Mouse (Mus musculus) liver, embryonic 14.5 days (tissue): ENCODE results near the gene Mospd2. TPM values are rescaled to one million over a fixed set of nuclear protein-coding genes. Genes with fewer than 3 reads are reported as not detected.

Experiments
- ATAC-seq: fragments of 200-750 bp; cut with Nextera tagmentation; 2 replicates; pipeline ENCODE4 v1.8.0; 2017; ENCODE audit warnings: moderate number of reproducible peaks, mild to moderate bottlenecking, moderate library complexity; ENCODE audit not compliant: insufficient read depth
- DNase-seq, 3 experiments: peaks; one replicate each; pipeline ENCODE4 v3.0.0-alpha.2; 2012 to 2013; ENCODE audit warnings: low read depth in 3 of 3, low spot score in 3 of 3
- H3K27ac ChIP-seq: fragments of 300-500 bp; sonication (generic); 2 replicates; pipeline ENCODE4 v1.5.1; 2014; ENCODE audit warnings: moderate library complexity, mild to moderate bottlenecking, control low read depth, inconsistent platforms
- H3K27me3 ChIP-seq: fragments of 300-500 bp; sonication (generic); 2 replicates; pipeline ENCODE4 v1.6.1; 2014; ENCODE audit warnings: mild to moderate bottlenecking, low read length, moderate library complexity; ENCODE audit not compliant: control insufficient read depth, insufficient read depth
- H3K36me3 ChIP-seq: fragments of 300-500 bp; sonication (generic); replicated peaks from 2 replicates; pipeline ENCODE4 v1.6.1; 2014; ENCODE audit warnings: low read depth; ENCODE audit not compliant: control insufficient read depth, insufficient read depth
- H3K4me1 ChIP-seq, 2 experiments: fragments of 200-500 bp in 1 of 2; fragments of 300-500 bp in 1 of 2; sonication (generic) in 1 of 2; replicated peaks; 2 replicates each; pipeline ENCODE4 v1.6.1; 2012 to 2014; ENCODE audit warnings: antibody characterized with exemption in 1 of 2, inconsistent platforms in 1 of 2, low read length in 1 of 2; ENCODE audit not compliant: control insufficient read depth in 2 of 2, insufficient read depth in 2 of 2
- H3K4me2 ChIP-seq: fragments of 300-500 bp; sonication (generic); 2 replicates; pipeline ENCODE4 v1.6.1; 2014; ENCODE audit warnings: low read depth, mild to moderate bottlenecking, control low read depth, moderate library complexity
- H3K4me3 ChIP-seq, 2 experiments: fragments of 200-500 bp in 1 of 2; fragments of 300-500 bp in 1 of 2; sonication (generic) in 1 of 2; 2 replicates each; pipeline ENCODE4 v1.5.1; 2012 to 2014; ENCODE audit warnings: low read depth in 2 of 2, low read length in 2 of 2, mild to moderate bottlenecking in 2 of 2, control low read depth in 1 of 2, inconsistent platforms in 1 of 2, moderate library complexity in 1 of 2; ENCODE audit not compliant: insufficient read depth in 1 of 2
- H3K9ac ChIP-seq: fragments of 300-500 bp; sonication (generic); replicated peaks from 2 replicates; pipeline ENCODE4 v1.6.1; 2014; ENCODE audit warnings: mild to moderate bottlenecking, control low read depth, moderate library complexity
- H3K9me3 ChIP-seq: fragments of 300-500 bp; sonication (generic); 2 replicates; pipeline ENCODE4 v1.6.1; 2016; ENCODE audit warnings: low read length, mixed read lengths; ENCODE audit not compliant: control insufficient read depth
- CTCF ChIP-seq: IDR thresholded peaks from 2 replicates; pipeline ENCODE4 v1.5.1; 2016; ENCODE audit warnings: antibody characterized with exemption, low read depth, control low read depth
- EP300 ChIP-seq: IDR thresholded peaks from 2 replicates; pipeline ENCODE4 v1.6.1; 2016; ENCODE audit warnings: antibody characterized with exemption, low read depth
- WGBS: fragments of 180-500 bp; shearing (Covaris S2); extraction: QIAGEN DNeasy Blood & Tissue Kit; methylation state at CpG from one replicate; pipeline ENCODE4 v1.1.7; 2014; ENCODE audit not compliant: insufficient replicate concordance; 5-methylcytosine and 5-hydroxymethylcytosine counted together
- polyA plus RNA-seq, 2 experiments: library from polyadenylated mRNA; depleted of rRNA in 1 of 2; stranded (reverse) in 1 of 2; unstranded in 1 of 2; fragments of >200 nt; fragmentation: Nextera tagmentation in 1 of 2; extraction: Ambion mirVana in 1 of 2; gene quantifications; 2 replicates each; pipeline versions ENCODE4 v1.2.1 to v1.2.3; 2012 to 2014

Gene Mospd2
- polyA plus RNA-seq (2012; rRNA removed) (3.5 and 5.7 TPM in 2 replicates), polyA plus RNA-seq (2014; fragmentation: Nextera tagmentation; extraction: Ambion mirVana) (6.4 and 6.6 TPM in 2 replicates)

GRCm38 (mm10) chrX:164980193-164980775 lies at the start of gene Mospd2, which contains the start of gene Fancb:
Gene Mospd2, minus strand, starts transcription at chrX:164980375.
Gene Fancb, plus strand, starts transcription at chrX:164980592.
- Histone ChIP-seq H3K27me3 (no peaks in the 10 kb centered on the region), H3K4me1 (peaks cover 0 to 6% of the 10 kb centered on the region in 2 experiments; a peak in 2 of 4 replicates), H3K9ac (peak within 1 kb of the TSS; percentile 61), H3K9me3 (no peaks in the 10 kb centered on the region), H3K36me3 (no peaks in the 10 kb centered on the region), H3K27ac (peak within 1 kb of the TSS; percentile 50), H3K4me3 (peak within 1 kb of the TSS; percentile 65 to 92), H3K4me2 (peak within 1 kb of the TSS; percentile 72)
- 4% methylated on average over 26 of the region's 26 CpGs for WGBS
- no peak for TF ChIP-seq EP300
- ATAC-seq (peak; percentile 99), DNase-seq (peak; percentile 80 to 84 (median 81))

- Histone ChIP-seq H3K27ac (no peak within 1 kb of the TSS), H3K9ac (no peak within 1 kb of the TSS), H3K27me3 (no peaks in the 10 kb centered on the region), H3K4me2 (no peak within 1 kb of the TSS), H3K4me1 (no peaks in the 10 kb centered on the region), H3K4me3 (no peak within 1 kb of the TSS), H3K9me3 (no peaks in the 10 kb centered on the region), H3K36me3 (no peaks in the 10 kb centered on the region)
- ATAC-seq, result no peak
- no peak for DNase-seq
- TF ChIP-seq CTCF (no peak), EP300 (no peak)
Observed at GRCm38 (mm10) chrX:165004779-165005324, 24.7 kb upstream of the Mospd2 start, which contains the start of gene Gm17604. Gene Gm17604, minus strand, starts transcription at chrX:165004829.

GRCm38 (mm10) chrX:165003141-165003540 lies 23.0 kb upstream of the Mospd2 start:
- H3K4me3 ChIP-seq, result no peak overlapping the region
- no peak overlapping the region for H3K27ac ChIP-seq
- DNase-seq, result no peak
- no peak overlapping the region for H3K9ac ChIP-seq
- no peak for ATAC-seq
- no peaks in the 10 kb centered on the region for H3K36me3 ChIP-seq
- H3K4me2 ChIP-seq, result no peak overlapping the region
- H3K9me3 ChIP-seq, result no peaks in the 10 kb centered on the region
- H3K27me3 ChIP-seq, result no peaks in the 10 kb centered on the region
- WGBS, result 32% methylated on average over 4 of the region's 4 CpGs
- TF ChIP-seq CTCF (no peak), EP300 (no peak)
- no peaks in the 10 kb centered on the region for H3K4me1 ChIP-seq

- H3K36me3 ChIP-seq, result no peaks in the 10 kb centered on the region
- peak overlapping the region; percentile 72; the same call in 1 of the 2 replicates for H3K4me2 ChIP-seq
- no peak overlapping the region for H3K9ac ChIP-seq
- H3K4me3 ChIP-seq, result no peak overlapping the region
- DNase-seq (no peak), ATAC-seq (no peak)
- H3K9me3 ChIP-seq, result no peaks in the 10 kb centered on the region
- WGBS, result 90% methylated on average over 2 of the region's 2 CpGs
- no peak for TF ChIP-seq EP300
- no peak overlapping the region for H3K27ac ChIP-seq
- H3K4me1 ChIP-seq, result peaks cover 0 to 6% of the 10 kb centered on the region in 2 experiments; a peak in 2 of 4 replicates
- no peaks in the 10 kb centered on the region for H3K27me3 ChIP-seq
Observed at GRCm38 (mm10) chrX:164978866-164979265, 1.3 kb downstream of the Mospd2 start.

GRCm38 (mm10) chrX:164971206-164971605 lies 9.0 kb downstream of the Mospd2 start:
- no peaks in the 10 kb centered on the region for H3K27me3 ChIP-seq
- H3K4me2 ChIP-seq, result no peak overlapping the region
- no peaks in the 10 kb centered on the region for H3K36me3 ChIP-seq
- WGBS, result 74% methylated on average over 3 of the region's 3 CpGs
- H3K27ac ChIP-seq, result no peak overlapping the region
- no peaks in the 10 kb centered on the region for H3K4me1 ChIP-seq
- H3K9ac ChIP-seq, result no peak overlapping the region
- H3K9me3 ChIP-seq, result no peaks in the 10 kb centered on the region
- DNase-seq (no peak), ATAC-seq (no peak)
- no peak overlapping the region for H3K4me3 ChIP-seq
- no peak for TF ChIP-seq CTCF
- no peak for TF ChIP-seq EP300
